Mouse (Mus musculus): ENCODE measurements at regions not wholly inside any gene's neighbourhood (a gene's known extent, or its start where the extent isn't known, plus 50 kb on each side); places are given as distances from the start of the nearest gene placed in this dataset.

DNA sequence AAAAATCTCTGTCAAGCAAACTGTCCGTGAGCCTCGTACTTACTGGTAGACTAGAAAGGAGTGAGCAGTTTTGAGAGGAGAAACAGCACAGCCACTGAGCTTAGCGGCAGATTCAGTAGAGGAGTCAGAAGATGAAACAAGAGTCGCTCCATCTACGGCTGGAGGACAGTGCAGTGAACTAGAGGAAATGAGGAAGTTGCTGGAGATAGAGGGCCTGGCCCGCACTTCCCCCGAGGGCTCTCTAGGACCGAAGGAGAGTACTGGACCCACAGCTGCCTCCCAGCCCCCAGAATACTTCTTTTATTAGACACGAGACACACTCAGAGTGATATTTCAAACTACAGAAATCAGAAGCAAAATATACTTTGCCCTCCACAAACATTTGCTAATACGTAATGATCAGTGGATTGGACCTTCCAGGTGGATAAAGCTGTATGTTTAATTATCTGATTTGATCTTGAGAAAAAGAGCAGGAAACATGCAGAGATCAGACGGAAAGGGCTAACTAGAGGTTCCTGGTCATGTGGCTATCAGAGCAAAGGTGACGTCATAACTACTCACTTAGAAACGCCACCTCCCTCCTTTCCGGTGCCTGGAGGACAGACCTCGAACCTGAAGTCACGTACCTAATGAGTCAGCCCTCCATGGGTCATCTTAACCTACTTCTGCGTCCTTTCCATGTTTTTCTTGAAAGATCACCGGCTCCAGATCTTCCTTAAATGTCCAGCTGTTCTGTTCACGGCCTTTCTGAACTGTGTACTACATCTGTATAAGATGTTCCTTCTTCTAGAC is 277.9 kb downstream of the Basp1 start:
- intact Hi-C loops (cut with DNase I), result no loop called here
- DNase-seq, result no peak

DNA sequence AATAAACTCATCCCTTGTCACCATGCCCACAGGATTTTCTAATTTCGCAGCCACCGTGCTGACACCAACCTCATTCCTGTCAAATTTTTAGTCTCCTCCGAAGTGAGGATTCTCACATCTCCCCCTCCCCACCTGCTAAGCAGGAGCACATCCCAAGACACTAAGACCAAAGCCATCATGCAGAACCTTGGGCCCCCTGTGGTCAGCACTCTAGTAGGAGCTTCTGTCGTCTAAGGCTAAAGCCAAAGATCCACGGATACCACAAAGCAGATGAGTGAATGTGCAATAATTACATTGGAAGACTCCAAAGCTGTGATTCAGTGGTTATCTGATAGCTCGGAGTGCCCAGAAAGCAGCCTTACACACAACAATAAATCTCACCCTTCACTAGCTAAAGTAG is 283.5 kb downstream of the Basp1 start:
- intact Hi-C loops (cut with DNase I), result no loop called here
- DNase-seq, result no peak

DNA sequence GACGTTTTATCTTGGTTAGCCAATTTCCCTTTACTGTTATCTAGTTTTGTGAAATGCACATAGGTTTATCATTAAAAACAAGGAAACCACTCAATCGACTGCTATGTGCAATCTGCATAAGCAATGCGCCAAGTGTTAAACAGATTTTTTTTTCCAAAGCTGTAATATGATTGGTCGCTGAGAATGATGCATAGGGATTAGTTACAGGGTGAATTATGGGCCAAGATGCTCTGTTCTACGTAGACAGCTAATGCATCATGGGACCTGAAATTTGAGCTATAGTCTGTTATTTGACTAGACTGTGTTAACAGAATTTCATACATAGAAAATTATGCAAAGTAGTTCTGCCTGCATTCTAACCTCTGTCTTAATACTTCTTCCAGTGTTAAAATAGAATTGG is 284.0 kb downstream of the Basp1 start:
- no peak for DNase-seq
- intact Hi-C loops (cut with DNase I), result no loop called here

DNA sequence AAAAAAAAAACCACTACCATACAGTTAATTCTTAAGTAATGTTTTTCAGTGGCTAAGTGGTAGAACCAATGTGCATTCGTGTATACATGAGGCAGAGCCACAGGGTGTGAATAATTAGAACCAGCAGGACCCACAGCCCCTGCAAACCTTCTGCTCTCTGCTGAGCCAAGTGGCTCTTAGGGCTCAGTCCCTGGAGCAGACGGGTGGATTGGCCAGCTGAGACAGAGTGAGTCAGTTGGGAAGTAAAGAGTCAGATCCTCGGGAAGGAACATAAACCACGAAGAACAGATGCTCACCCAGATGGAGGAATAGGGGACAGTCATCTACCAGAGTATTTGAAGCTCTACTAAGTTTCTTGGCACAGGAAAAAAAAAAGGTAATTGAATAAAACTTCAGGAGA is 293.1 kb downstream of the Basp1 start:
- intact Hi-C loops (cut with DNase I), result no loop called here
- no peak for DNase-seq

DNA sequence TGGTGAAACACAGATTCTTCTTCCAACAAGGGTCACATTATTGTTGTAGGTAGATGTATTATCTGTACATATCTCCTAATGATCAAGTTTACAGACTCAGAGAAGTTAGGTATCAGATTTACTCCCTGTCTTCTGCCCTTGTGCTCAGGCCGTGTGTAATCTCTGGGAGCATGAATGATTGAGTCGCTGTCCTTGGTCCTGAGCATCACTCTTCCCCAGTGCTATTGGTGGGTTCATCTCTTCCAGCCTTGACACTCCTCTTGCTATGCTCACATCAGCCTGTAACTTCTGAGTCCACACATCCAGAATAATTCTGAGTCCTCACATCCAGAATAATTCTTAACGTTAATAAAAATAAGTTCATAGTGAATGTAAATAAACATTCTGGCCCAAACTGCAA is 295.6 kb downstream of the Basp1 start:
- peak; percentile 35 to 56 for DNase-seq
- intact Hi-C loops (cut with DNase I), result no loop called here

DNA sequence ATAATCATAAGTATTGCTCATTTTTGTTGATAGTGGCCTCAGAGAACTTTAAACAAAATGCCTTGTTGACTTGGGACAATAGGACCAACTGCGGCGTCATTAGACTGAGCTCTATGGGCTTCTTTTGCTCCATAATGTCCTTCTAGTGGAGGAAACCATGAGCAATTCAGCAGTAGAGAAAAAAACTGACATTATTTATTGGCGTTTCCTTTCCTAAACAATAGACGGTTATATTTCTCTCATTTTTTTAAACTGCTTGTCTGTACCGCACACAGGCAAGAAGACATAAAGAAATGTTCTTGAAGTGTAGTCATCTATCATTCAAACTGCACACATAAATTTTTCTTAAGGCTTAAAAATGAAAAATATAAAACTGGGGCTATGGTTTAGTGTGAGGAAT is 310.8 kb downstream of the Basp1 start:
- intact Hi-C loops (cut with DNase I), result no loop called here
- DNase-seq, result no peak

DNA sequence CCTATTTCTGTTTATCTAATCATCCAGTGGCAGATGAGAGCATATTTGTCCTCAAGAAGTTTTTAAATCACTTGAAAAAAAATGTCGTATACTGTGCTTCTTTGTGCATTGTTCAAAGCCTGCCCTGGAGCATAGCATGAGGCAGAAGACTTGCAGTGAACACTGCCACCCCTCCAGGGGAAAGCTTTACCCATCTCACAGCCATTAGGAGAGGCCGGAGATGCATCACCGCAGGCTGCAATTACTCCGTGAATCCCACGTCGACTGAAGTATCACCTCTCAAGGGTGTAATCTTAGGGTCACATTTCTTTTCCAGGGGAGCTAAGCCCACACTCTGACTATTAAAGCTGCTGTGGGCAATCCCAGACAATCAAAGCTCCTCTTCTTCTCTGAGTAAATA is 319.8 kb downstream of the Basp1 start:
- no peak for DNase-seq
- intact Hi-C loops (cut with DNase I), result no loop called here

DNA sequence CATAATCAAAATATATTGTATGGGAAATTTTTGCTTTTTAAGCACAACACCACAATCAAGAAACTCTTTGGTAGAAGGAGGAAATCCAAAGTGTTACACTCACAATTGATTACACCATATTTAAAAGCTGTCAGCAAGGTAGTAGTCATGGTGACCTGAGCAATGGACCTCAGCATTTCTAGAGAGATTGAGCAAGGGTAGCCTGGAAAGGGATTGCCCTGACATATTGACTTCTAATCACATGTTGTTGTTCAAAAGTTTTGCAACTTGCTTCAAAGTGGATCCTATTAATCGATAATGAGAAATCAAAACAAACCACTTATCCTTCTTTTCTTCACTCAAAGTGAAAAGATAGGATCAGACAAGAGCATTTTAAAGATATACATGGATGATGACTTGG is 343.9 kb downstream of the Basp1 start:
- intact Hi-C loops (cut with DNase I), result no loop called here
- DNase-seq, result no peak

DNA sequence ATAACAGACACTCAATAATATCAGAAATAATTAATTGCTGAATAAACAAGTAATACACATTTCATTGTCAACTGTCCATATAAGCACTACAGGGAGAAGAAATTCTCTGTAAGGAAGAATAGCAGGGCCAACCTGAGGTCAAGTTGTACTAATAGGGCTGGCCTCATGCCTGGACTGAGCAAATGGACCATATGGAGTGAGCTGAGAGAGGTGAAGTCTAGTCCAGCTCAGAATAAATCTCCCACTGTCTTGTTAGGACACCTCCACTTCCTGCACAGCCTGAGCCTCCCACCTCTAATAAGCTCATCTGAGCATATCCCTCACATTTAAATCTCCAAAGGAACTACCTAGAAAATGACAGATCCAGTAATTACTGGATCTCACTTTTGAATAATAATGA is 354.2 kb downstream of the Basp1 start:
- intact Hi-C loops (cut with DNase I), result no loop called here
- no peak for DNase-seq

DNA sequence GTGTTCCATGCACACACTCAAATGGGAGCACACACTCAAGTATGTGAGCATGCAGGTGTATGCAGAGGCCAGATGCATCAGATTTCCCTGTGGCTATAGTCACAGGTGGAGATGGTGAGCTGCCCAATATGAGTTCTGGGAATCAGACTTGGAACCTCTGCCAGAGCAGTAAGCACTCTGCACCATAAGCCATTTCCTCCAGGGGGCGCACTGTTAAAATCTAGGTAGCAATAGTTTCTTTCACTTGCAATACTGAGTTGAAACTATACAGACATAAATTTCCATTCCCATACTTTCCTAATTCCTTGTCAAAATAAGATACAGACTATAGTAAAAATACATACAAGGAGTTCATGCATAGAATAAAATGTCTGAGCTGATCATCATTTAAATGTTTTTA is 365.7 kb downstream of the Basp1 start:
- peak; percentile 38 to 61 for DNase-seq
- intact Hi-C loops (cut with DNase I), result loop anchor here (5.0 kb wide), 1 partner anchor 364 kb away; the partner anchor contains the start of gene Basp1

DNA sequence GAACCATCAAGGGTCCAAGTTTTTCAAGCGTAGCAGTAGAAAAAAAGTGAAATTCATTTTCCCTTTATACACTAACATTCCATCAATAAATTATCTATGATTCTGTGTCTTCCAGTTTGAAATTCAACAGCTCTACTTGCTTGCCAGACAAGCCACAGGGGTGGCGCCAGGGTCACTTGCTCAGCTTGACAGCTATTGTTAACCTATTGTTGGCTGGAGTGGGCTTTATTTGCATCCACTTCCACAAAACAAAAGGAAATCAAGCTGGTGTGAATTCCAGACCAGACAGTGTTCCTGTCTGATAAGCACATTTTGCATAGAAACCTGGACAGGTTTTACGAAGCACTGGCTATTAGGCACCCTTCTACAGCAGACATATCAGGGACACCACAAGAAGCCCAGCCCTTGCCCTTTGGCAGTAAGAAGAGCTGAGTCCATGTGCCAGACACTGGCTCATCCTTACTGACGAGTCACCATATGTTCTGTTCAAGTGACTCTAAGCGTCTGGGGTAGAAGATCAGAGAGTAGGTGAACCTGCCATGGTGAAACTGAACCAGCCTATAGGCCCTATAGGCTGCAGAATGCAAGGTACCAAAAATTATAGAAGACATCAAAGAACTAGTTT is 366.9 kb downstream of the Basp1 start:
- intact Hi-C loops (cut with DNase I), result loop anchor here (5.0 kb wide), 1 partner anchor 366 kb away; the partner anchor contains the start of gene Basp1
- DNase-seq, result no peak

DNA sequence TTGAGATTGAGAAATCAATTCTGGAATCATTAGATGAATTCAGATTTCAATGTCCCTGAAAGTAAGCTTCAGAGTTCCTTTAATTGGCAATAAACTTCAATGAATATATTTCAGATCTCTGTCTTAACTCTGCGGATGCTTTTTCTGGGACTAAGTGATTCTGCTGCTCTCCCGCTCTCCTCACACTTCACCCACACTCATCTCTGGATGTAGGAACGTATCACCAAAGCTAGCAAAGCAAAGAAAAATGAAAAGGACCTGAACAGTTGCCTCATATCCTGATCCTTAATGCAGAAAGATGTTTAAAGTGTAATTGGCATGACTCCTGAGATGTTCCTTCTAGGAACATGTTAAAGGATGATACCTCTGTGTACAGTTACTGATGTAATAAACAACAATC is 377.3 kb downstream of the Basp1 start:
- no peak for DNase-seq
- intact Hi-C loops (cut with DNase I), result no loop called here

DNA sequence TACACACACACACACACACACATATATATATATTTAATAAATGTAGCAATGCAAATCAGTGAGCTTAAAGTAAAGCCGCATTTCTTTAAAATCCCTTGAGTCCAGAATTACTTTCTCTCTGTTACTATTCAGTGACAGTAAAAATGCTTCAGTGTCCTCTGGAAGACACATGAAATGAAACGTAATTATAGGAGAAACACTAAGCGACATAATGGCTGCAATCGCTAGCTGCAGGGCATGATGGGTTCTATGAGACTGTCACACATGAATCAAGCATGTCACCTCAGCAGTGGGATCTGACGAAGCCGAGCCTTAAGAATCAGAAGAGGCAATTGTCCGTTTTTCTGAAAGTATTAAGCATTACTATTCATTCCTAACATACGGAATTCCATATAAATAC is 385.7 kb downstream of the Basp1 start:
- intact Hi-C loops (cut with DNase I), result no loop called here
- DNase-seq, result no peak

DNA sequence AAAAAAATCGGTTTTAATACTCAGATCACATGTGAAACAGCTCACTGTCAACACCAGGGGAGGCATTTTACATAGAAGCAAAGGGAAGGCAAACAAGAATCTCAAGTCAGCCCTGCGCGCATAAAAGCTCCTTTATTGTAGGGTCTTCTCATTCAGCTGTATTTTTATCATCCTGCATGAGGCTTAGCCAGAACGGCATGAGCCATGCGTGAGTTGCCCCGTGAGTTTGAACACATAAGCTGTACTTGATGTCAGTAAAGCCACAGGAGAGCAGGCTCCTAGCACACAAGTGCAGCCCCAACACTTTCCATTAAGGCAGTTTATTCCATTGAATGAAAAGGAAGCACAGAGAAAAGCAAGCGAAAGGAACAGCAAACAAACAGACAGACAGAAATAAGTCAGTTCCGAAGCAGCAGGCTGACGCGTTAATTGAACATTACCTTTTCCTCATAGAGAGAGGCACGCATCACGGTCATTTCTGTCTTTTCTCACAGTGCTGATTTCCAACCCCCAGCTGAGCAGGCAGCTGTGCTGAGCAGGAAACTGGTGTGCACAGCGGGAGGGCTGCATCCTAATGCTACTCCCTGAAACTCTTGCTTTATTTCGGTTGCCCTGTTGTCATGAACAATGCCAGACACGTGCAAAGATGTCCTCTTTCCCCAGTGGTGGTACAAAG is 386.6 kb downstream of the Basp1 start:
- intact Hi-C loops (cut with DNase I), result no loop called here
- DNase-seq, result no peak

DNA sequence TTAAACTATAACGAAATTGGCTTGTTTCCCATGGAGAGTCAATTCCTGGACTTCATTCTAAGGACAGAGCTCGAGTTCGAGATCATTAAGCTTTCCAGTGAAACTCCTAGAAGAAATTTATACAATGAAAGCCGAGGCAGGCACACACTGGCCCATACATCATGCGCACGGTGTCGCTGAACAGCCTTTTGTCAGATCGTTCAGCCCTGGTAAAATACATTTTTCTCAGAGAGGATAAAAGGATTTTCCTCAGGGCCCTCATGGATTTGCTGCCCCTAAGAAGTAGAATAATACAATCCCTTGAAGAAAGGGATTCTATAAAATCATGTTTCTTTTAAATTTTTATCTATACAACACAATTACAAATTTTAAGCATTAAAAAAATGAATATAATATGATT is 387.2 kb downstream of the Basp1 start:
- DNase-seq, result no peak
- intact Hi-C loops (cut with DNase I), result no loop called here

DNA sequence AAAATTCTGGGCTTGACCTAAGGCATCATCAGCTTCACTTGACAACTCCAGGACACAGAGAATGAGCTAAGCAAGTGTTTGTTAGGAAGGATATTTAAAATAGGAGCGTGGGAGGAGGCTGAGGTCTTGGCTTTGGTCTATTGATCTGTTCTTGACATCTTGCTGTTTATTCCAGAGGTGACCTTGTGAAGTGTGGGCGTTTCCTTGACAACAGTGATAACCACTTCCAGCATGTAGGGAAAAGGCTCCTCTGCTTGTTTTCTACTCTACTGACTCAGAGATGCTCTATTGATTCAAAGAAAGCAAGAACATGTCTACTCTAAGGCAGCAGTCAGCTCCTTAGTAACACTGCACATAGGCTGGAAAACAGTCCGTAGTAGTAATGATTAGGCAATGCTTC is 392.6 kb downstream of the Basp1 start:
- no peak for DNase-seq

DNA sequence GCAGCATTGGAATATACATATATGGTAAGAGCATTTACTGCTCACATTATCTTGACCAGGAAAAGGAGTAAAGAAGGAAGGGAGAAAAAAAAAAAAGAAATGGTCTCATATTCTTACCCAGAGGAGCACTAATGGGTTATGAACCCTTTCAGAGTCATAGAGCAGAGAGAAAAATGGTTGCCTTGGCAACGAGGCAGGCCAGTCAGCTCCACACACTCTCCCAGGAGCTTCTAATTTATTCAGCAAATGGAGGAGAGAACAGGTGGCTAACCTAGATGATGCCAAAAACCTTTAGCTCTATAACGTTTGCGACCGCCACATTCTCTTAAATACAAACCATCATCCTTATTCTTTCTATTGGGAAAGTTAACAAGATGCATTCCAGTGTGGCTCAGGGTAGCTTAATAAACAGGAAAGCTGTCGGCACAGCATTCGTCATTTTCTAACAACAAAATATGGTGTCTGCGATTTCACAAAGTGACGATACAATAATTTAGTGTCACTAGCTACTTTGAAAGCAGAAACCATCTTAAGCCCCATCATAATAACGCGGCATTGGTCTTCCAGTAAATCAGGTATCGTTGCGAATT is 394.1 kb downstream of the Basp1 start:
- intact Hi-C loops (cut with DNase I), result no loop called here
- DNase-seq, result no peak

More for the DNA sequence above, 392.6 kb downstream of the Basp1 start:
- intact Hi-C loops (cut with DNase I), result no loop called here

DNA sequence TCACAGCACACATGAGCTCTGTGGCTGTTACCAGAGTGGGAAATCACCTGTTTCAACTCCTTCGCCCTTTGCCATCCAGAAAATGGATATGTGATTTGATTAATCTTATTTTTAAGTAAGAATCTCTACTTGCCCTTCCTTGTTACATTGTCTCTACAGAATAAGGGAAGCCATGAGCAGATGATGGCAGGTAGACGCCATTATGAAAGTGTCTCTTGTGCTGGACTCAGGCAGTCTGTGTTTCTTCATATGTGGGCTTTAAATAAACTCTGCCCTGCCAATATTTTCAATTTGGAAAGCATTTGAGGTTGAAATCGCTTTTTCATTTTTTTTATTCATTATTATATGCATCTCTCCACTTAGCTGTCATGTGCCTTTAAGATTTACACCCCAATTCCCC is 394.6 kb downstream of the Basp1 start:
- intact Hi-C loops (cut with DNase I), result no loop called here
- DNase-seq, result no peak

DNA sequence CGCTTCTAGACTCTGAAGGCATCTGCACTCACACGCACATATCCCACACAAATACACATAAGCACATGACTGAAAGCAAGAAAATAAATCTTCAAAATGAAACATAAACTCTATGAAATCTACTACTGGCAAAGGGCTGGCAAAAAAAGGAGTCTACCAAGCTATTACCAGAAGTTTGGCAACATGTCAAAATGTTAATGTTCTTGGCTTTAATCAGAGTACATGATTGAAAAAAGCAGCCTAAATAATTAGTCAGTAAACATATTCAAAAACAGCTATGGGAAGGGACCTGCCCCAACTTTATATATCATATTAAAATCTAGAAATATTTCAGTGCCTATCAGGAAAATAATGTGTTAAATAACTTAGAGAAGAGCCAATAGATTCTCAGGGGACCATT is 405.8 kb downstream of the Basp1 start:
- DNase-seq, result no peak
- intact Hi-C loops (cut with DNase I), result no loop called here

DNA sequence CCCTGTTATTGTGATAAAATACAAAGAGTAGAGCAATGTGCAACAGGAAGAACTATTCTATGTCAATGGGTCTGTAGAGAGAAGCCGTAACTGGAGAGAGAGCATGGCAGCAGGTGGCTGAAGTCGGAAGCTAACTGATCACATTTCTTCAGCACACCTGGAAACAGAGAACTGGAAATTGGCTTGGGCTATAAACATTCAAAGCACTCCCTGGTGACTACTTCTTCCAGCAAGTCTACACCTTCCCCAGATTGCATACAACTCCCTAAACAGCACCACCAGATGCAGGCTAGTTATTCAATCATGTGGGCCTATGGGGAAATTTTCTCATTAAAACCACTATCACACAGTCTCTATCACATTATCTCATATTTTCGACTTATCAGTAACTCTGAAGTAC is 413.4 kb downstream of the Basp1 start:
- intact Hi-C loops (cut with DNase I), result no loop called here
- no peak for DNase-seq

DNA sequence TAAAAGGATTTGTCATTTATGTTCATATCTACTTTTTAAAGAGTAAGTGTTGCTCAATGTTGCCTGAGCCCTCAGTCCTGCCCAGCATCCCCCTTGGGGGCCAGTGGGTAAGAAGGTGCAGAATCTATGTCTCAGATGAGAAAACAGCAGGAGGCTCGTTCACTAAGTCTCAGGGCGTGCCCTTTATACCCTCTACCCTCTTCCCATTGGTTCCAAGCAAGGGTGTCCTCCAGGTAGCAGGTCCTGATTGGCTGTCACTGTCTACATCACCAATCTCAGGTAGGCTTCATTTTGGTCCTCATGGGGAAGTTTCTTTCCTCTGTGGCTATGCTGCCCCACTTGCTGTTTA is 420.3 kb downstream of the Basp1 start:
- no peak for DNase-seq
- intact Hi-C loops (cut with DNase I), result no loop called here

Data from heart, postnatal 10 days (tissue).